Mouse (Mus musculus): Measurements from ENCODE around the gene Cenpf. TPM values are rescaled to one million over a fixed set of nuclear protein-coding genes. Genes with fewer than 3 reads are reported as not detected.

Gene Cenpf
- polyA plus RNA-seq (2021) = 26.1 TPM

DNA sequence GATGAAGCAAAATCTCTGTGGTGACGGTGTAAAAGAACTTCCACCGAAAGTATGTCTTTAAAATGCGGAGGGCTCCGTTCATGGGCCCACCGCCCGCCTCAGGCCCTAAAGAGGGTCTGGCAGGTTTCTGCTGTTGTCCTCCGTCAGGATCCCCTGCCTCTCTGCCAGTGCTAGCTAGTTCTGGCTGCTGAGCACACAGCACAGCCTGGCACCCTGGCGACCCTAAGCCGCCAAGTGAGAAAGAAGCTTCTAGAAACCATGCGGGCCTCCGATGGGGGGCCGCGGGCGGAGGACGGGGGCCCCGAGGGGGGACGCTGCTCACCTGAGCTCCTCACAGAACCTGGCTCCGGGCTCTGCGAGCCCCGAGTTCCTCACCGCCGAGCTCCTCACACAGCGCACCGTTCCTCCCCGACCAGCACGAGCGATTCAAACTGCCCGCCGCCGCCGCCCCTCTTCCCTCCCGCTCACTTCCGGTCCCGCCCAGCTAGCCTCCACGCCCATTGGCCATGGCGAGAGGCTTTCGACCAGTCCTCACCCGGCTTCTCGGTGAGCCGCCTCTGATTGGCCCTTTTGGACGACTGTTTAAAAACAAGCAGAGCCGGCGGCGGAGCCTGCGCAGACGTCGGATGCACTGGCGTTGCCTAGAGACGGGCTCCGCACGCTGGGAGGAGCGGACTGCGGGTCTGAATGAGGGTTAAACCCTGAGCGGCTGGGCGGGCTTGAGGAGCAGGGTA is at the start of gene Cenpf:
Cenpf (minus strand) TSS at position 433 of the 734 bp plus-strand sequence.
- ChIA-PET CTCF (interaction anchor here (0.8 to 2.4 kb wide), 2 partner anchors 11 to 12 kb away, joined by 3 to 6 read pairs; no protein-coding TSS in a partner anchor), POLR2A (interaction anchor here (0.9 kb wide), 1 partner anchor 9 kb away, joined by 3 read pairs; no protein-coding TSS in a partner anchor)
- ATAC-seq (peak; percentile 100), DNase-seq (ENCODE audit: low read depth, low spot score) (peak; percentile 89)
- TF ChIP-seq CTCF (IDR thresholded peaks at IDR 0.05) = no peak
- in situ Hi-C loops (cut with MboI; ENCODE audit: low pct_unique_long_range_greater_than_20kb) = no loop called here
- H3K27me3 ChIP-seq = no peaks in the 10 kb centered on the region

GRCm38 (mm10) chr1:189732156-189732555 is 44.3 kb upstream of the Cenpf start:
- DNase-seq (ENCODE audit: low read depth, low spot score) (no peak), ATAC-seq (no peak)
- POLR2A ChIA-PET = interaction anchor here (0.6 to 2.2 kb wide), 4 partner anchors 9 to 40 kb away, joined by 3 to 15 read pairs (median 6); no protein-coding TSS in a partner anchor

DNA sequence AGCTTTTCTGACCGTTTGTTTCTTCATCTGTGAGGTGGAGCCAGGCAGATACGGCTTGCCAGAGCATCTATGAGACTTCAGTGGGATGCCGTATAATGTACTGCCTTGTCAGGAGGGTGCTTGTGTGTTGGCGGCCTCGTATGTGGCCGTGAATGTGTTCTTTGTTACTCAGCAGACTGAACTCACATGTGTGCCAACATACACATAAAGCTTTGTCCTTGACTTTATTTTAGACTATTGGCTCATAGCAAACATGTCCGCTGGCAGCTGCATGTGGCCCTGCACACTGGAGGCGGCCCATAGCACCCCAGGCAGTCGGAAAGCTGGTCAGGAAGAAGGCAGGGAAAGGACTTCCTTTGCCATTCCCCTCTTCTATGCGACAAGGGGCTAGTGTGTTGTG is 43.8 kb upstream of the Cenpf start:
- no peak for ATAC-seq
- ChIA-PET POLR2A (interaction anchor here (2.0 to 2.2 kb wide), 2 partner anchors 9 to 30 kb away, joined by 8 to 15 read pairs; no protein-coding TSS in a partner anchor), CTCF (interaction anchor here (1.1 to 2.8 kb wide), 3 partner anchors 12 to 61 kb away, joined by 3 to 21 read pairs (median 5); no protein-coding TSS in a partner anchor)
- DNase-seq (ENCODE audit: low read depth, low spot score) = no peak
- no peak for TF ChIP-seq CTCF (IDR thresholded peaks at IDR 0.05)
- H3K27me3 ChIP-seq = no peaks in the 10 kb centered on the region
- in situ Hi-C loops (cut with MboI; ENCODE audit: low pct_unique_long_range_greater_than_20kb) = no loop called here

More at GRCm38 (mm10) chr1:189732156-189732555, 44.3 kb upstream of the Cenpf start:
- in situ Hi-C loops (cut with MboI; ENCODE audit: low pct_unique_long_range_greater_than_20kb) = no loop called here
- TF ChIP-seq CTCF (IDR thresholded peaks at IDR 0.05) = no peak
- H3K27me3 ChIP-seq = no peaks in the 10 kb centered on the region
- CTCF ChIA-PET = interaction anchor here (1.7 to 2.8 kb wide), 2 partner anchors 11 to 29 kb away, joined by 5 to 21 read pairs; no protein-coding TSS in a partner anchor

- ChIA-PET CTCF (interaction anchor here (0.7 to 1.5 kb wide), 5 partner anchors 20 to 135 kb away, joined by 3 to 4 read pairs (median 4); no protein-coding TSS in a partner anchor), POLR2A (interaction anchor here (1.2 to 2.3 kb wide), 6 partner anchors 13 to 63 kb away, joined by 3 to 7 read pairs (median 4); no protein-coding TSS in a partner anchor)
- no peak for ATAC-seq
- TF ChIP-seq CTCF (IDR thresholded peaks at IDR 0.05) = no peak
- in situ Hi-C loops (cut with MboI; ENCODE audit: low pct_unique_long_range_greater_than_20kb) = loop anchor here (5.0 kb wide), 1 partner anchor 58 kb away; no protein-coding TSS in a partner anchor
- H3K27me3 ChIP-seq = no peaks in the 10 kb centered on the region
- no peak for DNase-seq (ENCODE audit: low read depth, low spot score)
These were observed 41.4 kb upstream of the Cenpf start for GRCm38 (mm10) chr1:189729141-189729815.

DNA sequence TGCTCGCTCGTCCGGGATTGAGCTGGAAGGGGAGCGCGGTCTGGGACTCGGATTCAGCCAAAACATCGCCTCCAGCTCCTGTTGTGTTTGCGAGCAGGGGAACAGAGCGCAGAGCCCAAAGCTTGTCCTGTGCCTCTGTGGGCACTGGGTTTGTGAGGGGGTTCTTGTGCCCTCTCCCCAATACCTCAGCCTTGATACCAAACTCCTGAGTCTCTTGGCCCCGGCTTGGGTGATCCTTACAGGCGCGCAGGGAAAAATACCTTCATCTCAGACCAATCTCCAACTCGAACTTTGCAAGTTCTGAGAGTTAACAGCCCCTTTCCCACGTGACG is 40.9 kb upstream of the Cenpf start:
- ChIA-PET CTCF (interaction anchor here (0.7 to 1.3 kb wide), 3 partner anchors 21 to 136 kb away, joined by 3 to 4 read pairs (median 3); no protein-coding TSS in a partner anchor), POLR2A (interaction anchor here (0.6 to 2.3 kb wide), 7 partner anchors 13 to 140 kb away, joined by 3 to 7 read pairs (median 4); no protein-coding TSS in a partner anchor)
- ATAC-seq = no peak
- H3K27me3 ChIP-seq = no peaks in the 10 kb centered on the region
- in situ Hi-C loops (cut with MboI; ENCODE audit: low pct_unique_long_range_greater_than_20kb) = loop anchor here (5.0 kb wide), 1 partner anchor 59 kb away; no protein-coding TSS in a partner anchor
- TF ChIP-seq CTCF (IDR thresholded peaks at IDR 0.05) = no peak
- no peak for DNase-seq (ENCODE audit: low read depth, low spot score)

GRCm38 (mm10) chr1:189727884-189728783 is 40.2 kb upstream of the Cenpf start, which contains the start of gene Ptpn14:
TSS of gene Ptpn14 (plus strand) at chr1:189728268.
- ATAC-seq (peak; percentile 81), DNase-seq (ENCODE audit: low read depth, low spot score) (no peak)
- H3K27me3 ChIP-seq = no peaks in the 10 kb centered on the region
- ChIA-PET POLR2A (interaction anchor here (0.6 to 2.3 kb wide), 9 partner anchors 12 to 193 kb away, joined by 3 to 7 read pairs (median 4); partner anchors contain the start of gene Smyd2), CTCF (interaction anchor here (0.7 to 2.0 kb wide), 7 partner anchors 20 to 136 kb away, joined by 3 to 10 read pairs (median 3); no protein-coding TSS in a partner anchor)
- in situ Hi-C loops (cut with MboI; ENCODE audit: low pct_unique_long_range_greater_than_20kb) = loop anchor here (5.0 kb wide), 1 partner anchor 59 kb away; no protein-coding TSS in a partner anchor
- TF ChIP-seq CTCF (IDR thresholded peaks at IDR 0.05) = no peak

DNA sequence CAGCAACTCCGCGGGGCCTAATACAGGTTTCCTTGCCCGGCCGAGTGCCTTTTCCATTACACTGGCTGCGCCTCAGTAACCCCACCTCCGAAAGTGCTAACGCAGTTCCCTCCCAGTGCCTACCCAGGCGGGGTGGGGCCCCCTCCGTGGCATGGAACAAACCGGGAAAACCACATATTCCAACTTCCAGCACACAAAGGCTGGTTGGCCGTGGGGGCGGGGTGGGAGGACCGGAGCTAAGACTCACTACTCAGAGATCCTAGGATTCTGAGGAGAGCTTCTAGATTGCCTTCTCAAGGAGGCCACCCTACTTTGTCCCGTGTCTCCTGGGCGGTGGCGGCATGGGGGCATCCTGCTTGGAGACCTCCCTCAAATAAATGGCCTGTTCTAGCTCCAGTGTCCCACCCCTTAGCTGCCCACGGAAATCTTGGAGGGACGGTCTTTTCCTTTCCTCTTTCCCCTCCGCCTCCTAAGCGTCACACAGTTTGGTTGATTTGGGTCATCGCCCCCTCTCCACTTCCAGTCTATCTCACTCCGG is 39.5 kb upstream of the Cenpf start:
- ATAC-seq = peak; percentile 45
- CTCF ChIA-PET = interaction anchor here (0.9 to 2.0 kb wide), 4 partner anchors 24 to 63 kb away, joined by 3 to 10 read pairs (median 4); no protein-coding TSS in a partner anchor

GRCm38 (mm10) chr1:189726121-189726520 is 38.2 kb upstream of the Cenpf start:
- ATAC-seq = no peak
- ChIA-PET CTCF (interaction anchor here (1.1 to 2.0 kb wide), 2 partner anchors 8 to 23 kb away, joined by 3 to 10 read pairs; no protein-coding TSS in a partner anchor), POLR2A (interaction anchor here (0.5 to 0.7 kb wide), 2 partner anchors 7 to 1566 kb away, joined by 3 to 5 read pairs; no protein-coding TSS in a partner anchor)
- in situ Hi-C loops (cut with MboI; ENCODE audit: low pct_unique_long_range_greater_than_20kb) = loop anchor here (5.0 kb wide), 1 partner anchor 61 kb away; no protein-coding TSS in a partner anchor
- no peak for TF ChIP-seq CTCF (IDR thresholded peaks at IDR 0.05)
- DNase-seq (ENCODE audit: low read depth, low spot score) = no peak
- H3K27me3 ChIP-seq = no peaks in the 10 kb centered on the region

More for the DNA sequence above, 39.5 kb upstream of the Cenpf start:
- in situ Hi-C loops (cut with MboI; ENCODE audit: low pct_unique_long_range_greater_than_20kb) = loop anchor here (5.0 kb wide), 1 partner anchor 60 kb away; no protein-coding TSS in a partner anchor
- POLR2A ChIA-PET = interaction anchor here (0.8 to 1.5 kb wide), 3 partner anchors 30 to 194 kb away, joined by 3 to 6 read pairs (median 4); partner anchors contain the start of gene Smyd2
- no peak for TF ChIP-seq CTCF (IDR thresholded peaks at IDR 0.05)
- DNase-seq (ENCODE audit: low read depth, low spot score) = no peak
- no peaks in the 10 kb centered on the region for H3K27me3 ChIP-seq
